Mouse (Mus musculus) bone marrow macrophage, adult 2 months (primary cell): Measurements from ENCODE around the gene Ceacam1. TPM values are rescaled to one million over a fixed set of nuclear protein-coding genes. Genes with fewer than 3 reads are reported as not detected.

ENCODE experiments used
- H3K27ac ChIP-seq: 2 replicates; pipeline ENCODE4 v1.5.1; 2012; ENCODE audit warnings: low read depth, low read length; ENCODE audit not compliant: insufficient read depth
- H3K4me1 ChIP-seq: 2 replicates; pipeline ENCODE4 v1.6.1; 2012; ENCODE audit warnings: low read length; ENCODE audit not compliant: control insufficient read depth, insufficient read depth
- H3K4me3 ChIP-seq: 2 replicates; pipeline ENCODE4 v1.5.1; 2012; ENCODE audit warnings: mild to moderate bottlenecking, low read length, moderate library complexity; ENCODE audit not compliant: insufficient read depth
- CTCF ChIP-seq: IDR thresholded peaks from 2 replicates; pipeline ENCODE4 v1.5.1; 2012; ENCODE audit warnings: low read depth, mild to moderate bottlenecking, low read length, moderate library complexity
- POLR2A ChIP-seq: IDR thresholded peaks from 2 replicates; pipeline ENCODE4 v1.6.1; 2012; ENCODE audit warnings: mild to moderate bottlenecking, low read depth, low read length, borderline replicate concordance
- polyA plus RNA-seq: library from polyadenylated mRNA; stranded (reverse); fragments of >200 nt; gene quantifications from 2 replicates; pipeline ENCODE4 v1.2.4, GENCODE M21; 2012; ENCODE audit not compliant: missing spikeins, insufficient read depth, insufficient read length

Ceacam1 gene
- polyA plus RNA-seq, 1 experiment, result 20.1 TPM

- Histone ChIP-seq H3K4me3 (no peak overlapping the region), H3K27ac (no peak overlapping the region), H3K4me1 (no peaks in the 10 kb centered on the region)
- TF ChIP-seq CTCF (no peak), POLR2A (no peak)
Observed at GRCm38 (mm10) chr7:25411861-25412260, 65.5 kb downstream of the Ceacam1 start.

Other genes with a start within 250 kb of the Ceacam1 start
- 78.6 and 87.1 TPM in 2 replicates for gene Gsk3a, start 239.8 kb downstream of the Ceacam1 start, polyA plus RNA-seq
- 22.7 and 27.8 TPM in 2 replicates for gene Erf, start 226.8 kb downstream of the Ceacam1 start, polyA plus RNA-seq
- 251 and 272 TPM in 2 replicates for gene Cic, start 209.9 kb downstream of the Ceacam1 start, polyA plus RNA-seq
- 35.5 and 38.0 TPM in 2 replicates for gene Pafah1b3, start 179.6 kb downstream of the Ceacam1 start, polyA plus RNA-seq
- not detected in 2 replicates for gene Prr19, start 176.2 kb downstream of the Ceacam1 start, polyA plus RNA-seq
- not detected in 2 replicates for gene Tmem145, start 171.5 kb downstream of the Ceacam1 start, polyA plus RNA-seq
- 13.2 and 13.8 TPM in 2 replicates for gene Megf8, start 160.4 kb downstream of the Ceacam1 start, polyA plus RNA-seq
- not detected in 2 replicates for gene Cnfn, start 107.9 kb downstream of the Ceacam1 start, polyA plus RNA-seq
- gene Lipe, start 78.9 kb downstream of the Ceacam1 start, polyA plus RNA-seq, result 28.7 and 37.1 TPM in 2 replicates
- not detected in 2 replicates for gene Cxcl17, start 64.7 kb downstream of the Ceacam1 start, polyA plus RNA-seq
- gene Ceacam2, start 62.3 kb upstream of the Ceacam1 start, polyA plus RNA-seq, result 0.52 TPM in 1 of 2 replicates, not detected in the other
- not detected in 2 replicates for gene Erich4, start 138.3 kb upstream of the Ceacam1 start, polyA plus RNA-seq
- gene Dmac2, start 141.8 kb upstream of the Ceacam1 start, polyA plus RNA-seq, result 41.2 and 47.8 TPM in 2 replicates
- gene B3gnt8, start 149.1 kb upstream of the Ceacam1 start, polyA plus RNA-seq, result 59.1 and 61.2 TPM in 2 replicates
- 56.1 and 59.3 TPM in 2 replicates for gene Bckdha, start 181.4 kb upstream of the Ceacam1 start, polyA plus RNA-seq
- 22.6 and 30.6 TPM in 2 replicates for gene Exosc5, start 181.6 kb upstream of the Ceacam1 start, polyA plus RNA-seq
- 0.87 TPM in 1 of 2 replicates, not detected in the other for gene Tmem91, start 197.6 kb upstream of the Ceacam1 start, polyA plus RNA-seq
- 18.3 and 19.2 TPM in 2 replicates for gene B9d2, start 203.2 kb upstream of the Ceacam1 start, polyA plus RNA-seq
- gene Tgfb1, start 209.4 kb upstream of the Ceacam1 start, polyA plus RNA-seq, result 287 and 354 TPM in 2 replicates
- gene Ccdc97, start 241.5 kb upstream of the Ceacam1 start, polyA plus RNA-seq, result 40.0 and 44.7 TPM in 2 replicates